Mouse (Mus musculus): Measurements from ENCODE around the gene Oaz2.

Oaz2 gene

GRCm38 (mm10) chr9:65695646-65696045 is 27.8 kb downstream of the Oaz2 start:
- DNase-seq, result peak; percentile 54

- DNase-seq, result peak; percentile 42
Observed at GRCm38 (mm10) chr9:65696337-65696736, 28.5 kb downstream of the Oaz2 start.

GRCm38 (mm10) chr9:65697356-65697755 is 29.6 kb downstream of the Oaz2 start:
- no peak for DNase-seq

GRCm38 (mm10) chr9:65697992-65698391 is 30.2 kb downstream of the Oaz2 start:
- no peak for DNase-seq

- no peak for DNase-seq
Observed at GRCm38 (mm10) chr9:65700504-65700903, 32.7 kb downstream of the Oaz2 start.

GRCm38 (mm10) chr9:65702286-65702685 is 34.5 kb downstream of the Oaz2 start:
- DNase-seq, result no peak

- DNase-seq, result no peak
Observed at GRCm38 (mm10) chr9:65703241-65703640, 35.4 kb downstream of the Oaz2 start.

- DNase-seq, result no peak
Observed at GRCm38 (mm10) chr9:65703926-65704595, 36.3 kb downstream of the Oaz2 start.

- DNase-seq, result no peak
Observed at GRCm38 (mm10) chr9:65718195-65718594, 50.4 kb downstream of the Oaz2 start.

GRCm38 (mm10) chr9:65721161-65721566 is 53.4 kb downstream of the Oaz2 start:
- no peak for DNase-seq

- DNase-seq, result peak; percentile 53
Observed at GRCm38 (mm10) chr9:65724471-65725290, 56.9 kb downstream of the Oaz2 start.

- DNase-seq, result no peak
Observed at GRCm38 (mm10) chr9:65725291-65725622, 57.5 kb downstream of the Oaz2 start.

- no peak for DNase-seq
Observed at GRCm38 (mm10) chr9:65726431-65726830, 58.6 kb downstream of the Oaz2 start.

- no peak for DNase-seq
Observed at GRCm38 (mm10) chr9:65727491-65727890, 59.7 kb downstream of the Oaz2 start.

GRCm38 (mm10) chr9:65728588-65728987 is 60.8 kb downstream of the Oaz2 start:
- DNase-seq, result no peak

GRCm38 (mm10) chr9:65734931-65735330 is 67.1 kb downstream of the Oaz2 start:
- DNase-seq, result no peak

All from cerebellum, adult 11-12 months (tissue).